Mouse (Mus musculus) forebrain, embryonic 14.5 days (tissue): ENCODE data around the gene Pth2. TPM values are rescaled to one million over a fixed set of nuclear protein-coding genes. Genes with fewer than 3 reads are reported as not detected.
A peak's percentile ranks its signal among the peaks of the same experiment; 100 is the strongest.

ENCODE experiments used
- ATAC-seq: fragments of 200-750 bp; cut with Nextera tagmentation; 2 replicates; pipeline ENCODE4 v1.8.0; 2017; ENCODE audit warnings: mild to moderate bottlenecking, moderate library complexity
- DNase-seq: peaks from one replicate; pipeline ENCODE4 v3.0.0-alpha.2; 2015; ENCODE audit warnings: low spot score
- H3K27ac ChIP-seq: fragments of 300-500 bp; sonication (generic); 2 replicates; pipeline ENCODE4 v1.5.1; 2014; ENCODE audit warnings: low read depth, mild to moderate bottlenecking, control low read depth, low read length, moderate library complexity
- H3K27me3 ChIP-seq: fragments of 300-500 bp; sonication (generic); replicated peaks from 2 replicates; pipeline ENCODE4 v1.6.1; 2014; ENCODE audit warnings: low read length, control low read depth, mixed read lengths; ENCODE audit not compliant: control insufficient read depth, insufficient read depth
- H3K36me3 ChIP-seq: fragments of 300-500 bp; sonication (generic); 2 replicates; pipeline ENCODE4 v1.6.1; 2014; ENCODE audit warnings: low read length, control low read depth; ENCODE audit not compliant: control insufficient read depth, insufficient read depth
- H3K4me1 ChIP-seq: fragments of 300-500 bp; sonication (generic); 2 replicates; pipeline ENCODE4 v1.6.1; 2014; ENCODE audit warnings: antibody characterized with exemption, low read length, control low read depth; ENCODE audit not compliant: control insufficient read depth, insufficient read depth
- H3K4me2 ChIP-seq: fragments of 300-500 bp; sonication (generic); 2 replicates; pipeline ENCODE4 v1.6.1; 2014; ENCODE audit warnings: mild to moderate bottlenecking, control low read depth, low read length
- H3K4me3 ChIP-seq: fragments of 300-500 bp; sonication (generic); 2 replicates; pipeline ENCODE4 v1.5.1; 2014; ENCODE audit warnings: low read depth, low read length, control low read depth
- H3K9ac ChIP-seq: fragments of 300-500 bp; sonication (generic); 2 replicates; pipeline ENCODE4 v1.6.1; 2014; ENCODE audit warnings: mild to moderate bottlenecking, low read length, control low read depth, moderate library complexity
- H3K9me3 ChIP-seq: fragments of 300-500 bp; sonication (generic); replicated peaks from 2 replicates; pipeline ENCODE4 v1.6.1; 2016; ENCODE audit warnings: low read length, control low read depth, mixed read lengths; ENCODE audit not compliant: control insufficient read depth
- WGBS: fragments of 180-500 bp; shearing (Covaris S2); extraction: QIAGEN DNeasy Blood & Tissue Kit; methylation state at CpG from one replicate; pipeline ENCODE4 v1.1.7; 2014; 5-methylcytosine and 5-hydroxymethylcytosine counted together
- polyA plus RNA-seq: library from polyadenylated mRNA; unstranded; fragments of >200 nt; fragmentation: Nextera tagmentation; extraction: Ambion mirVana; gene quantifications from 2 replicates; pipeline ENCODE4 v1.2.1, GENCODE M21; 2014

The Pth2 gene
- polyA plus RNA-seq, 1 experiment from 2014 or later: not detected

- no peak overlapping the region for H3K4me2 ChIP-seq
- no peaks in the 10 kb centered on the region for H3K36me3 ChIP-seq
- H3K9ac ChIP-seq: no peak overlapping the region
- no peaks in the 10 kb centered on the region for H3K4me1 ChIP-seq
- ATAC-seq (no peak), DNase-seq (no peak)
- H3K27me3 ChIP-seq: no peaks in the 10 kb centered on the region
- 69% methylated on average over 17 of the region's 17 CpGs for WGBS
- H3K4me3 ChIP-seq: no peak overlapping the region
- no peak overlapping the region for H3K27ac ChIP-seq
- no peaks in the 10 kb centered on the region for H3K9me3 ChIP-seq
These were observed 13.3 kb downstream of the Pth2 start for GRCm38 (mm10) chr7:45193871-45194785.

- Histone ChIP-seq H3K27me3 (no peaks in the 10 kb centered on the region), H3K4me2 (no peak overlapping the region), H3K36me3 (no peaks in the 10 kb centered on the region), H3K4me3 (no peak overlapping the region), H3K27ac (no peak overlapping the region), H3K9ac (no peak overlapping the region), H3K9me3 (no peaks in the 10 kb centered on the region), H3K4me1 (no peaks in the 10 kb centered on the region)
- DNase-seq: no peak
- ATAC-seq: no peak
- 63% methylated on average over 13 of the region's 13 CpGs for whole genome bisulfite sequencing
These were observed 14.8 kb downstream of the Pth2 start for GRCm38 (mm10) chr7:45195341-45196175.

DNA sequence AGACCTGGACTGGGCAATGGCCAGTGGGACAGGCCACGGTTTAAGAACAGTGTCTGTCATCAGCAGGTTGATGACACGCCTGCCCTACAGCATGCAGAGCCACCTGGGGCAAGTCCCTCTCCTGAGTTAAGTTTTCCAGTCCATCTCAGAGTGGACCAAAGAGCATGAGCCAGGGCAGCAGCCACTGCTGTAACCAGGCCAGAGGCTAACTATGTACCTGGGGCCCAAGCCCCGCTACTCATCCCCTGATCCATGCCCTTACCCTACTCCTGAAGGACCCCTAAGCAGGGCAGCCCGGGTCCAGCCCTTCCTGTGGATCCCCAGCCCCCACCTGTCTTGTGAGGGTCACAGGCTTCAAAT lies 15.4 kb downstream of the Pth2 start:
- H3K4me1 ChIP-seq: no peaks in the 10 kb centered on the region

DNA sequence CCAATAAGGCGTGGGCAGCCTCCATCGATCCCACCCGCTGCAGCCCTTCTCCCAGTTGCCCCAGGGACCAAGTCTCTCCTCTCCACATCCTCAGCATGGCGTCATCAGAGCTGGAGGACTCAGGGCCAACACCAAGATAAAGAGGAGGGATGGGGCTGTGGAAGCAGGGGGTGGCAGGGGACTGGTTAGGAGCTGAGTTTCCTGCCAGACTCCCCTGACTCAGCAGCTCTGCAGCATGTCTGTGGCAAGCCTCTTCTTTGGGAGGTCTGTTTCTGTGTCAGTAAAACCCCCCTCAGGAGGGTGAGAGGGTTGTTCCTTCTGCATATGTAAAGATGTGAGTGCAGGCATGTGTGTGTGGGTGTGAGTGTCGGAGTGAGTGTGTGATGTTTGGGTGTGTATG lies 16.2 kb downstream of the Pth2 start:
- ATAC-seq: no peak
- Histone ChIP-seq H3K9ac (no peak overlapping the region), H3K4me1 (no peaks in the 10 kb centered on the region), H3K9me3 (no peaks in the 10 kb centered on the region), H3K27ac (no peak overlapping the region), H3K4me2 (no peak overlapping the region), H3K4me3 (no peak overlapping the region), H3K27me3 (no peaks in the 10 kb centered on the region), H3K36me3 (no peaks in the 10 kb centered on the region)
- DNase-seq: no peak
- WGBS: 71% methylated on average over 5 of the region's 5 CpGs

More for the DNA sequence above, 15.4 kb downstream of the Pth2 start:
- WGBS: 78% methylated on average over 4 of the region's 4 CpGs
- H3K9ac ChIP-seq: no peak overlapping the region
- no peaks in the 10 kb centered on the region for H3K36me3 ChIP-seq
- ATAC-seq (no peak), DNase-seq (no peak)
- no peak overlapping the region for H3K27ac ChIP-seq
- no peak overlapping the region for H3K4me2 ChIP-seq
- H3K27me3 ChIP-seq: no peaks in the 10 kb centered on the region
- H3K9me3 ChIP-seq: no peaks in the 10 kb centered on the region
- no peak overlapping the region for H3K4me3 ChIP-seq

DNA sequence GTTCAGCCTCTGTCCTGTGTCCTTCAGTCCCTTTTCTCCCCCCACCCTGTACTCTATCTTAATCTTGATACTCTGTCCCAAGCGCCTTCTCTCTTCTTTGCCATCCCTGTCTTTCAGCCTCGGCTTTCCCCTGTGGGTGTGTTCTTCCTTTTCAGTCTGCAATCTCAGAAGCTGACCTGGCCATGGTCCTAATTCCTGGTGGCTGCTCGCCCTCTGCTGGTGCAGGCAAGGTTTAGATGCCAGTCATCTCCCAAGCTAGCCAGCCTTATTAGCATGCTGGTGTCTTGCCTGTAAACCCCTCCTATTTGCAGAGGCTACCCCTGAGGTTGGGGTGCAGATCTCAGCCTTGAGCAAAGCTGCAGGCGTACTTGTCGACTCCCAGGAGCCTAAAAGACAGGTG lies 17.6 kb downstream of the Pth2 start:
- WGBS: 13% methylated on average over 5 of the region's 5 CpGs
- Histone ChIP-seq H3K27me3 (0 out of 2 replicates have a peak, but pooled peaks cover 3% of the 10 kb centered on the region), H3K4me2 (no peak overlapping the region), H3K4me3 (no peak overlapping the region), H3K9me3 (no peaks in the 10 kb centered on the region), H3K9ac (no peak overlapping the region), H3K4me1 (no peaks in the 10 kb centered on the region), H3K27ac (no peak overlapping the region), H3K36me3 (no peaks in the 10 kb centered on the region)
- ATAC-seq (peak; percentile 73), DNase-seq (peak; percentile 84)

DNA sequence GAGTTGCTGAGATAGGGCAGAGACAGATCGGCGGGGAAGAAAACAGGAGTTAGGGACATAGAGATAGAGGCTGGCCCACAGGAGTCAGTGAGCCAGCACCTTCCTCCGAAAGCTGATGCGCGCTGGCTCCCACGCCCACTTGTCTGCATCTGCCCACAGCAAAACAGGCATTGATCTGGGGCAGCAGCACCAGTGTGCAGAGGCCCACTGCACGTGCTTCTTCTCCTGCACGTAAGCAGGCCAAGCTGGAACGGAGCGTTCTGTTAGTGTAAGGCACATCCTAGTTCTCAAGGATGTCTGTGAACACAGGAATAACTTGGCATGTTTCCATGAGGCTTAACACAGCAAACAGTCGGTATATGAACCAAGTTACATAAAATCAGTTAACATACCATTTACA lies 18.2 kb downstream of the Pth2 start:
- no peak for DNase-seq
- Histone ChIP-seq H3K4me3 (no peak overlapping the region), H3K27ac (no peak overlapping the region), H3K36me3 (no peaks in the 10 kb centered on the region), H3K4me1 (no peaks in the 10 kb centered on the region), H3K9me3 (no peaks in the 10 kb centered on the region), H3K4me2 (no peak overlapping the region), H3K27me3 (0 out of 2 replicates have a peak, but pooled peaks cover 3% of the 10 kb centered on the region), H3K9ac (no peak overlapping the region)
- ATAC-seq: no peak
- 82% methylated on average over 11 of the region's 11 CpGs for WGBS

GRCm38 (mm10) chr7:45202654-45203053 lies 21.9 kb downstream of the Pth2 start:
- Histone ChIP-seq H3K4me3 (no peak overlapping the region), H3K4me1 (no peaks in the 10 kb centered on the region), H3K9ac (no peak overlapping the region), H3K27me3 (0 out of 2 replicates have a peak, but pooled peaks cover 3% of the 10 kb centered on the region), H3K4me2 (no peak overlapping the region), H3K36me3 (no peaks in the 10 kb centered on the region), H3K27ac (no peak overlapping the region), H3K9me3 (no peaks in the 10 kb centered on the region)
- no peak for DNase-seq
- no peak for ATAC-seq
- WGBS: 65% methylated on average over 10 of the region's 10 CpGs

DNA sequence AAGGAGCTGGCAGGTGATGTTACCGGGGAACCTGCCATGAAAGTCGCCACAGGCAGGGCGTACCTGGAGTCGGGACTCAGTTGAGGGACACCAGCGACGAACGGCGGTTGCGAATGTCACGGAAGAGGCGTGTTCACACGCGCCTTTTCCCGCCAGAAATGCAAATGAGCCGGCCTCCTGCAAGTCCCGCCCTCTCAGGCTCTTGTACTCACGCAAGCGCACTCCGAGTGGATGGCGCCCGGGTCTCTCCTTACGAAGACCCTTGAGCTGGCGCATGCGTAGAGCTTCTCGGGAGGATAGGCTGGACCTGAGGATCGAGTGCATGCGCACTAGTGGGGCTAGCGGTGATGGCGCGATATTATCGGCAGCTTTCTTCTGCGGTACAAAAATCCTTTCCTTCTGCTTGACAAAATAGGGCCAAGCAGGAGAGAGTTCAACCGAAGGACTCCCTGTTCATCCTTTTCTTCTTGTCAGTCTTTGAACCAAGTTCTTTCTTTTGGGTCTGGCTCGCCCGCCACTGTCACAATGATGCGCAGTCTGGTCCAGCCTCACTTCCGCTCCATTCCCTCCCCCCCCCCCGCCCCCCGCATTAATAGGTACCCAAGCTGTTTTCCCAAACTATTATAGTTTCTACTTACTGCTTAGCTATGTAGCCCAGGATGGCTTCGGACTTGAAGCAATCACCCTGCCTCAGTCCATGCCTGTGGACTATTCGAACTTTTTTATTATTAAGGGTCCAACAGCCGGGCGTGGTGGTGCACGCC lies 23.8 kb downstream of the Pth2 start, which contains the start of gene Ccdc155:
Gene Ccdc155 (minus strand): TSS at position 513 of the 764 bp plus-strand sequence.
- DNase-seq (peak; percentile 99), ATAC-seq (peak; percentile 99)
- Histone ChIP-seq H3K36me3 (no peaks in the 10 kb centered on the region), H3K27me3 (0 out of 2 replicates have a peak, but pooled peaks cover 3% of the 10 kb centered on the region), H3K9ac (peak within 1 kb of the TSS; percentile 61), H3K4me2 (peak within 1 kb of the TSS; percentile 51), H3K4me3 (peak within 1 kb of the TSS; percentile 39), H3K9me3 (0 out of 2 replicates have a peak, but pooled peaks cover 2% of the 10 kb centered on the region), H3K27ac (0 out of 2 replicates have a peak within 1 kb of the TSS, but pooled peaks have one; percentile 14), H3K4me1 (no peaks in the 10 kb centered on the region)
- WGBS: 10% methylated on average over 43 of the region's 44 CpGs
